Comparison of ENCODE assay signal across 33 mouse cellular contexts in genomic region chr8:48356849-48357248, GRCm38 (mm10).
"Had no signal": no experiment of that assay in that cellular context is flagged by ENCODE, and none has a peak within 500 bp of the region (broad histone marks: within the 10 kb centered on the region; RNA-seq: fewer than 3 reads in every experiment).

No protein-coding gene starts in this region.

- H3K4me3 ChIP-seq: heart, embryonic 10.5 days; heart, embryonic 12.5 days; heart, embryonic 13.5 days; heart, embryonic 15.5 days; hindbrain, embryonic 10.5 days; hindbrain, embryonic 12.5 days; hindbrain, embryonic 13.5 days; hindbrain, embryonic 15.5 days; kidney, embryonic 15.5 days; layer of hippocampus, adult 2 months; left cerebral cortex, adult 2 months had no signal

- H3K9ac ChIP-seq: heart, embryonic 12.5 days; heart, embryonic 13.5 days; heart, embryonic 15.5 days; hindbrain, embryonic 12.5 days; hindbrain, embryonic 13.5 days; hindbrain, embryonic 14.5 days; hindbrain, embryonic 15.5 days; kidney, embryonic 15.5 days had no signal

- ATAC-seq: hindbrain, embryonic 16.5 days; hindbrain, postnatal 0 days; inflammation-experienced regulatory T-cells, adult 6 months had no signal

- H3K27ac ChIP-seq: heart, embryonic 10.5 days; heart, embryonic 13.5 days; heart, embryonic 15.5 days; hindbrain, embryonic 10.5 days; hindbrain, embryonic 12.5 days; hindbrain, embryonic 13.5 days; hindbrain, embryonic 14.5 days; hindbrain, embryonic 15.5 days; hindbrain, postnatal 0 days; kidney, embryonic 15.5 days; kidney, postnatal 0 days; layer of hippocampus, adult 2 months; left cerebral cortex, adult 2 months had no signal

- H3K4me2 ChIP-seq: heart, embryonic 11.5 days; heart, embryonic 12.5 days; heart, embryonic 13.5 days; heart, embryonic 15.5 days; hindbrain, embryonic 12.5 days; hindbrain, embryonic 13.5 days; hindbrain, embryonic 14.5 days; hindbrain, embryonic 15.5 days; kidney, embryonic 15.5 days had no signal

- H3K36me3 ChIP-seq: heart, embryonic 10.5 days; heart, embryonic 12.5 days; heart, embryonic 13.5 days; heart, embryonic 15.5 days; hindbrain, embryonic 13.5 days; hindbrain, embryonic 15.5 days; kidney, embryonic 15.5 days had no signal

- DNase-seq: heart, postnatal 10 days; heart, postnatal 14 days; heart, postnatal 36 days; heart, postnatal 4 days; kidney, adult 11 months; kidney, adult 18-20 months; kidney, adult 2 months; kidney, adult 8-10 months; kidney, adult 9 months; kidney, postnatal 10 days; kidney, postnatal 14 days; kidney, postnatal 25 days; kidney, postnatal 36 days; kidney, postnatal 4 days; layer of hippocampus, adult 9-11 months; layer of hippocampus, postnatal 36 days had no signal

- H3K27me3 ChIP-seq: heart, embryonic 12.5 days; heart, embryonic 13.5 days; heart, embryonic 15.5 days; hindbrain, embryonic 12.5 days; hindbrain, embryonic 13.5 days; hindbrain, embryonic 15.5 days; kidney, embryonic 15.5 days had no signal

- H3K9me3 ChIP-seq: heart, embryonic 10.5 days; heart, embryonic 12.5 days; heart, embryonic 13.5 days; heart, embryonic 15.5 days; hindbrain, embryonic 13.5 days; hindbrain, embryonic 15.5 days; kidney, embryonic 15.5 days had no signal

- H3K4me1 ChIP-seq: heart, embryonic 12.5 days; heart, embryonic 13.5 days; heart, embryonic 15.5 days; hindbrain, embryonic 12.5 days; hindbrain, embryonic 13.5 days; hindbrain, embryonic 15.5 days; kidney, embryonic 15.5 days had no signal
